Mouse (Mus musculus) WW6 (cell line): ENCODE results near the gene Pdp2.
"Not testable (repeated sequence)": the region's sequence is repeated elsewhere in the genome, so short reads cannot be mapped to it uniquely, and the experiment has no call there.

ENCODE experiments used
- DNase-seq: peaks from one replicate; pipeline ENCODE4 v3.0.0-alpha.2; 2013; ENCODE audit warnings: low read depth, low spot score

The Pdp2 gene

DNA sequence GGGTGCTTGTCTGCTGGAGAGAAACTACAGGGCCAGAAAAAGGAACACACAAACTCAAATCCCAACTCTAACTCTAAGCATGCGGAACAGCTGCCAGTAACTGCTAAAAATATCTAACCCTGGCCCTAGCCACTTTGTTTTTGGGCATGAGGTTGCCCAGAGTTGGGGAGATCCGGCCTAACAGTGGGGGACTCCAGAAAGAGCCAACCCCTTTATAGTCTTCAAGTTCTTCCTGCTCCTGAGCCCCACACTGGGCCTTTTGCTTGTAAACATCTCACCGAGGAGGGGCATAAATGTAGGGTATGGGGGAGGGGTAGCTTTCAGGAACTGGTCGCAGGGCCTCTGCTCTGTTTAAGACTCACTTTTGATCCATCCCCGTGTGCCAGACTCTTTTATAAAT lies 40.7 kb downstream of the Pdp2 start:
- DNase-seq, result no peak

DNA sequence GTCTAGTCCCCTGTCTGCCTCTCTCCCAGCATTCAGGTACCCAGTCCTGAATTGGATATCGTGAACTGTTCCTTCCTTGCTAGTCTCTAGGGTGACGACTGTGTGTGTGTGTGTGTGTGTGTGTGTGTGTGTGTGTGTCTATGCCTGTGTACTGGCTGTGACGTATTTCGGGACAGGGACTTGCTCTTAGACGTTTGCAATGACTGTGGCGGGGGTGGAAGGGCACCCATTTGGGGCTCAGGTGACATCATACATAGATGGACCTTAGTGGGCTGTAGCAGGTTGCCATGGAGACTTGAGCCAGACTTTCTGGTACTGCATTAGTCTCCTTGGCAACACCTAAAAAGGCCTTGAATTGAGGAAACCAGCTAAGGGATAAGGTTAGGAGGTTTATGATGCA lies 41.2 kb downstream of the Pdp2 start:
- no peak for DNase-seq

DNA sequence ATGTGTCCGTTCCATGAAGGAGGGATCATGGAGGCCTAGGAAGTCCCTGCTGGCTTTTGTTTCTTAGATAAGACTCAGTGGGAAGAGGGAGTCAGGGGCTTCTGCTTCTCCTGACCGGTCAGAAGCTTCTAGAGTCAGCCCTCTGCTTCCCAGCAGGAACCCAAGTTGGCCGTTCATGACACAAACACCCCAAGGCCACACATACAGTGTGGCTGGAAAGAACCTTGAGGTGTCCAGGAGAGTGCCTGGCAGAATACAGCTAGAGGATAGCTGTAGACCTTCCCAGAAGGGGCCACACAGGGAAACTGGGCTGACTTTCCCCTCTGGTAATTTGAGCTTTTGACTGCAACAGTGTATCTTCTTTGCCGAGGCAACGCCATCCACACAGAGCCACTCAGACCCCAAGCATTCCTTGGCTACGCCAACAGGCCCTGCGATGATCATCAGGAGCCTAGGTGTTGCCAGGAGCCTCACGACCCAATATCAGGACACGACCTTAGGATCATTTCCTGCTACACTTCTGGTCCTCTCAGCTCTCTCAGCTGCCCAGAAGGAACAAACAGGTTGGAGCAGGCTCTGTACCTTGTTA lies 42.0 kb downstream of the Pdp2 start:
- no peak for DNase-seq

DNA sequence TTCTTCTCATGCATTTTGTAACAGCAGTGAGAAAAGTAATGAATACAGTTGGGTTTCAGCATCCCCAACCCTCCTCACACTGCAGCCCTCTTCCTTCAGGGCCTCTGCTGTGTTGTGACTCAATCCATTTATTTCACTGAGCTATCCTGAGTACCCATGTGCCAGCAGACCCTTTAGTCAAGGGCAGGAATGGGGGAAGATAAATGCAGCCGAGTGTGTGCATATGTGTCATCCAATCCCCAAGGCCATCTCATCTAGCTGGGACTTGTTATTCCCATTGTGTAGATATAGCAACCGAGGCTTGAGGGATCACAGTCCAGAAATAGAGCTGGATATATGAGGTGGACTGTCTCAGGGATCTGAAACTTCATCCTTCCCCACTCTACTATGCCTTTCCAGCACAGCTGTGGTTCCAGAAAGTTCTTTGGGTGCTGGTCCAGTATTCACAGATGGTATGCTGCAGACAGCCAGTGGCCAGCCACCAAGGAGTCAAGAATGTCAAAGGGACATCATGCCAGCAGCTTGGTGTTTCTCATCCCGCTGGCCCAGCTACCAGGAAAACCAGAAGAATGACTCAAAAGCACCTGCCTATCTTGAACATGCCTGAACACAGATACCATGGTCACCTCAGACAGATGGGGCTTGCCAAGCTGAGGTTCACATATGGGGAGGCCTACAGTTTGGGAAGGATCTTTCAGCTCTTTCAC lies 43.9 kb downstream of the Pdp2 start:
- no peak for DNase-seq

DNA sequence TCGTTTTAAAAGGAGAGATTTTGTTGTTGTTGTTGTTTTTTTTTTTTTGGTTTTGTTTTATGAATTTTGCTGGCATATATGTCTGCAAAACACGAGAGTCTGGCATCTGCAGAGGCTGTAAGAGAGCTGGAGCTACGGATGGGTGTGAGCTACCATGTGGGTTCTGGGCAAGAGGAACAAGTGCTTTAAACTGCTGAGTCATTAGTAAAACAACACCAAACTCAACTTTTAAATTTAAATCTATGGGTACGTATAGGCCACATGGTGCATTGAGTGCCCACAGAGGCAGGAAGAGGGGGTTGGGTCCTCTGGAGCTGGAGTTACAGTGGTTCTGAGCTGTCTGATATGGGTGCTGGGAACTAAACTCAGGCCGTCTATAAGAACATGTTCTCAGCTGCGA lies 46.8 kb downstream of the Pdp2 start:
- DNase-seq, result no peak

DNA sequence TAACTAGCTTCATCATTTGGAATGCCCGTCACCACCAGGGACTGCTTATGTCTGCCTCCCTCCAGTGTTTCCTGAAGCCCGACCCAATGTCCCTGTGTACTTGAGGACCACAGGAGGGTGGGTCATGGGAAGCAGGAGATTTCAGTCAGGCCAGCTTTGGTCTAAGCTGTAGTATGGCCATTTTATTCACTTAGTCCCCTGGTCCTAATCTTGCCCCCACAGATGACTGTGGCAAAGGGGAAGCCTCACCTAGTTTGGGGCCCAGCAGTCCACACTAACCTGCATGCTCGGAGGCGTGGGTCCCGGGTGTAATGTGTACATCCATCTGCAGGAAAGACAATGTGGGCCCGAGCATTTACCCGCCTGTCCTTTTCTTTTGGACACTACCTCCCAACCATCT lies 49.0 kb downstream of the Pdp2 start:
- no peak for DNase-seq

DNA sequence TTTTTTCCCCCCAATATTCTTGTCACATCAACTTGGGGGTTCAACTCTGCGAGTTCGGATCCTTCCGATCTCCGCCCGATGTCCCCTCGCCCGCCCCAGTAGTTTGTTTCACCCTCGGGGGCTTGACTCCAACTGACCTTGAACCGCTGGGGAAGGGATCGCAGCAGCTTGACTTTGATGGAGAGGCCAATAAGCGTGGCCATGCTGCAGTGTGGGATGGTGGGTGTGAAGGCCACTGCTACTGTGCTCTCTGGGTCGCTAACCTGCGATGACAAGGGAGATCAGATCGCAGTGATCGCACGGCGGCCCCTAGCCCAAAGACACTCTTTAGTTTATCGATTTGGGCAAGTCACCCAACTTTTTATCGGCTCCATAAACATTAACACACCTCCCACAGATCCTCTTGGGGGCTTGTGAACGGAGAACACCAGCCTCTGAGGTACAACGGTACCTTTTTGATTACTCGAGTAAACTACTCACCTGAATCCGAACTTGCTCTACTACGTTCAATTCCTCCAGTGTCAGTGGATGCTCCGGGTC lies 49.6 kb downstream of the Pdp2 start:
- no peak for DNase-seq

DNA sequence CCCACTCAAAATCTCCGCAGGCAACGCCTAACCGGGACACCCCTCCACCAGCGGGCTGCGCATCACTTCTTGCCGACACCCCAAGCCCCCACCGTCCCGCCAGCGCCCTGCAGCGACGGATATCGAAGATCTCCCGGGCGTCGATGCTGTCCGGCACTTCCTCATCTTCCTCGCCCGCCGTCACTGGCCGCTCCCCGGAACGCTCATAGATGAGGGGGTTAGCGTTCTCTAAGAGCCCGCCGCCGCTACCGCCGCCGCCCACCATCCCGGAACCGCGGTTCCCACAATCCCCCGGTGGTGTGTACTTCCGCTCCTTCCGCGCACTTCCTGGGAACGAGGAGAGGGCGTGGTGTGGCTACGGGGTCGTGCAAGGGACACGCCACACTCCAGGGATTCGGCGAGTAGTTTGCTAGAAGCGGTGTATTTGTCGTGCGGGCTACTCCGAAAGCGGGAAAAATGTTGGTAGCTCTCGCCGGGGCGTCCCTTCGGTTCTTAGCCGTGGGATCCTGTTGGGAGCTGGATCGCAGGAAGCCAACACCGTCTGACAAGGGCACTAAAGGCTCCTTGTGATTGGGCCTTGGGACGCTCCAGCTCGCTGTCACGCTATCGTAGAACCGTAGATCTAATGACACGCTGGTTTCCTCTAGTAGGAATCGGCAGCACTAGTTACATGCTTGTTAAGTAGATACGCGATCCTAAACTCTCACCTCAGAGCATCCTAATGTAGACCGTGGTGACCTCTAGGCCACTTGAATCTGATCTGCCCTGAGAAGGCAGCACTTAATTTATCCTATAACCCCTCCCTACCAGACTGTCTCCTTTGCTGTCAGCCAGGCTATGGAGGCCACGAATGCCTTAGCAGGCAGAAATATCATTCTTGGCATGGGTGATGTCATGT lies 50.4 kb downstream of the Pdp2 start, which contains the start of gene Ciao2b:
TSS of gene Ciao2b (minus strand) at position 540 of the 898 bp plus-strand sequence.
- DNase-seq, result peak; percentile 85

DNA sequence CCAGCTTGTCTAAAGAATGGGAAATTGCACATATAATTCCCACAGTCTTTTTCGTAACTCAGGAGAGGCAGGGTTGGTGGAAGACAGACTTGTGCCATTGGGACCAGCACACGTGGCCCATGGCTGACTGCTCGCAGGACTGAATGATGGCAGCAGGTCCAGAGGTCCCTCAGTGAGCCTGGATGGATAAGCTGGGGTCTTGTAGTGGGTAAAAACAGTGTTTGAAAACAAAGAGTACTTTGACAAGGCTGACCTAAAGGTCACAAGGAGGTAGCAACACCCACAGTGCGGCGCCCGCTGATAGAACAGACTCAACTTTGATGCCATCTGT lies 51.0 kb downstream of the Pdp2 start:
- DNase-seq, result no peak

DNA sequence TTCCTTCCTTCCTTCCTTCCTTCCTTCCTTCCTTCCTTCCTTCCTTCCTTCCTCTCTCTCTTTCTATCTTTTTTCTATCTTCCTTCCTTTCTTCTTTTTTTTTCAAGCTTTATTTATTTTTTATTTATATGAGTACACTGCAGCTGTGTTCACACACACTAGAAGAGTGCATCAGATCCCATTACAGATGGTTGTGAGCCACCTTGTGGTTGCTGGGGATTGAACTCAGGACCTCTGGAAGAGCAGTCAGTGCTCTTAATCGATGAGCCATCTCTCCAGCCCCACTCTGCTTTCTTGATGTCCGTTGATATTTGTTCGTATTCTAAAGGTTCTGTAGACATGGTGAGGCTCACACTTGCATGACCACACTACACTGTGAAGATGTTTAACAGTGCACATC lies 52.9 kb downstream of the Pdp2 start:
- not testable (repeated sequence) for DNase-seq
